In genomic region chr15:75270169-75270568, GRCm38 (mm10) we compare ENCODE assay signal across 26 mouse cellular contexts. TPM values are rescaled to one million over a fixed set of nuclear protein-coding genes. Genes with fewer than 3 reads are reported as not detected.
"Had no signal": no experiment of that assay in that cellular context is flagged by ENCODE, and none has a peak within 500 bp of the region (broad histone marks: within the 10 kb centered on the region; RNA-seq: fewer than 3 reads in every experiment).

No protein-coding gene starts in this region.

- H3K27ac ChIP-seq: layer of hippocampus, adult 2 months; limb, embryonic 15.5 days; liver, embryonic 12.5 days; macrophage; midbrain, embryonic 15.5 days; neural tube, embryonic 13.5 days; stomach, embryonic 15.5 days had no signal

- ATAC-seq: liver, embryonic 12.5 days; midbrain, embryonic 15.5 days had no signal

- H3K4me2 ChIP-seq: limb, embryonic 15.5 days; liver, embryonic 12.5 days; lung, embryonic 14.5 days; midbrain, embryonic 11.5 days; midbrain, embryonic 15.5 days; neural tube, embryonic 13.5 days; stomach, embryonic 15.5 days had no signal

- H3K9me3 ChIP-seq: limb, embryonic 15.5 days; liver, embryonic 12.5 days; megakaryocyte, embryonic 14.5 days; midbrain, embryonic 15.5 days; neural tube, embryonic 13.5 days; stomach, embryonic 15.5 days had no signal

- H3K4me3 ChIP-seq: layer of hippocampus, adult 2 months; limb, embryonic 15.5 days; liver, embryonic 12.5 days; megakaryocyte, embryonic 14.5 days; midbrain, embryonic 15.5 days; neural tube, embryonic 13.5 days; stomach, embryonic 15.5 days had no signal

- H3K9ac ChIP-seq: limb, embryonic 15.5 days; liver, embryonic 12.5 days; lung, embryonic 14.5 days; midbrain, embryonic 15.5 days; neural tube, embryonic 13.5 days; stomach, embryonic 15.5 days had no signal

- H3K27me3 ChIP-seq: limb, embryonic 15.5 days; liver, embryonic 12.5 days; midbrain, embryonic 15.5 days; neural tube, embryonic 13.5 days; stomach, embryonic 15.5 days had no signal

- H3K4me1 ChIP-seq: limb, embryonic 15.5 days; liver, embryonic 12.5 days; midbrain, embryonic 15.5 days; neural tube, embryonic 13.5 days; stomach, embryonic 15.5 days had no signal

- H3K36me3 ChIP-seq: limb, embryonic 15.5 days; liver, embryonic 12.5 days; midbrain, embryonic 15.5 days; neural tube, embryonic 13.5 days; stomach, embryonic 15.5 days had no signal

- DNase-seq: kidney, postnatal 10 days; kidney, postnatal 4 days; lung, embryonic 14.5 days; lung, postnatal 14 days; retina, postnatal 1 day; right cerebral cortex, postnatal 4 days; thymus, postnatal 4 days had no signal

RNA-seq across cellular contexts. Expression of gene Ly6f, which starts 1.9 kb away (rescaled TPM):
- total RNA-seq: layer of hippocampus, adult 2 months; layer of hippocampus, postnatal 10 days; left cerebral cortex, adult 8-10 months; left cerebral cortex, postnatal 25 days; monocyte, adult 5-6 weeks had no signal
- polyA plus RNA-seq: kidney, embryonic 14.5 days; limb, embryonic 11.5 days; limb, embryonic 15.5 days; liver, embryonic 16.5 days; lung, embryonic 14.5 days; macrophage; midbrain, embryonic 11.5 days; midbrain, embryonic 15.5 days; neural tube, embryonic 13.5 days; spleen, adult 2 months; stomach, embryonic 15.5 days; testis, adult 2 months had no signal

RNA-seq across cellular contexts. Expression of gene BC025446, which starts 54.0 kb away (rescaled TPM):
- total RNA-seq: layer of hippocampus, adult 2 months; layer of hippocampus, postnatal 10 days; left cerebral cortex, adult 8-10 months; left cerebral cortex, postnatal 25 days; monocyte, adult 5-6 weeks had no signal
- polyA plus RNA-seq: limb, embryonic 11.5 days; limb, embryonic 15.5 days; macrophage; midbrain, embryonic 11.5 days; midbrain, embryonic 15.5 days; neural tube, embryonic 13.5 days; spleen, adult 2 months; testis, adult 2 months; thymus, postnatal 0 days had no signal
